Mouse (Mus musculus): ENCODE data around the gene Ctu2. TPM values are rescaled to one million over a fixed set of nuclear protein-coding genes. Genes with fewer than 3 reads are reported as not detected.
A peak's percentile ranks its signal among the peaks of the same experiment; 100 is the strongest.

Ctu2 gene
- 26.7 and 29.3 TPM in 2 replicates for polyA plus RNA-seq (2015; fragmentation: Nextera tagmentation; extraction: Ambion mirVana)

- peak within 1 kb of the TSS; percentile 99 for H3K4me3 ChIP-seq (replicated peaks)
- H3K27ac ChIP-seq: peak within 1 kb of the TSS; percentile 84
- no peaks in the 10 kb centered on the region for H3K9me3 ChIP-seq (replicated peaks)
- H3K27me3 ChIP-seq: no peaks in the 10 kb centered on the region
- WGBS (ENCODE audit: insufficient replicate concordance): under 1% methylated on average over 99 of the region's 103 CpGs
- H3K9ac ChIP-seq: peak within 1 kb of the TSS; percentile 96
- peaks cover 41% of the 10 kb centered on the region for H3K4me1 ChIP-seq (replicated peaks)
- DNase-seq: peak; percentile 89
- H3K36me3 ChIP-seq: peaks cover 55% of the 10 kb centered on the region
- peak within 1 kb of the TSS; percentile 92 for H3K4me2 ChIP-seq
- ATAC-seq (ENCODE audit: low read depth): peak; percentile 84
Measured at GRCm38 (mm10) chr8:122475580-122476320, at the start of gene Ctu2, which contains the start of gene Rnf166. Gene Ctu2, plus strand, starts transcription at chr8:122476143. Gene Rnf166, minus strand, starts transcription at chr8:122476064.

DNA sequence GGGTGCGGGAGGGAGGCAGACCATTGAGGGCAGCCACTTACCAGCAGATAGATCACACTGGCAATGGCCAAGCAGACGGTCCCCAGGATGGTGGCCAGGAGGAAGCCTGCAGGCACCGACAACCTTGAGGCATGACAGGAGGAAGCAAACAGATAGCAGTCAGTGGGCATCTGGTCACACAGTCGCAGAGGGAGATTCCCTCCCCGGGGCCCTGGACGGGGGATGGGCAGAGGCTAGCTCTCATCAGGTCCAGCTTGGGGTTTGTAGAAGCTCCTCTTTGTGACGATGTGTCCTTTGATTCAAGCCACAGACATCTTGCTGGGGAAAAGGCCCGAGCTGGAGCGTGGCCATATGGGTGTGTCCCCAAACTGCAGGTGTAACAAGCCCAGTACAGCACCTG is 49.8 kb upstream of the Ctu2 start:
- no peaks in the 10 kb centered on the region for H3K27me3 ChIP-seq

GRCm38 (mm10) chr8:122427607-122428006 is 48.3 kb upstream of the Ctu2 start:
- ATAC-seq (ENCODE audit: low read depth): no peak
- WGBS (ENCODE audit: insufficient replicate concordance): 89% methylated on average over 7 of the region's 7 CpGs
- H3K27ac ChIP-seq: no peak overlapping the region
- no peak overlapping the region for H3K4me2 ChIP-seq
- H3K4me3 ChIP-seq (replicated peaks): no peak overlapping the region
- no peak for DNase-seq
- no peak overlapping the region for H3K9ac ChIP-seq
- peaks cover 12% of the 10 kb centered on the region; the same call in 1 of the 2 replicates for H3K27me3 ChIP-seq
- H3K9me3 ChIP-seq (replicated peaks): no peaks in the 10 kb centered on the region
- H3K36me3 ChIP-seq: peaks cover 20% of the 10 kb centered on the region
- H3K4me1 ChIP-seq (replicated peaks): peaks cover 25% of the 10 kb centered on the region

More for the DNA sequence above, 49.8 kb upstream of the Ctu2 start:
- H3K36me3 ChIP-seq: peaks cover 20% of the 10 kb centered on the region
- H3K9me3 ChIP-seq (replicated peaks): no peaks in the 10 kb centered on the region
- H3K4me3 ChIP-seq (replicated peaks): no peak overlapping the region
- H3K4me1 ChIP-seq (replicated peaks): peaks cover 15% of the 10 kb centered on the region
- no peak overlapping the region for H3K4me2 ChIP-seq
- H3K9ac ChIP-seq: no peak overlapping the region
- H3K27ac ChIP-seq: no peak overlapping the region
- ATAC-seq (ENCODE audit: low read depth) (no peak), DNase-seq (no peak)
- WGBS (ENCODE audit: insufficient replicate concordance): 50% methylated on average over 9 of the region's 9 CpGs

DNA sequence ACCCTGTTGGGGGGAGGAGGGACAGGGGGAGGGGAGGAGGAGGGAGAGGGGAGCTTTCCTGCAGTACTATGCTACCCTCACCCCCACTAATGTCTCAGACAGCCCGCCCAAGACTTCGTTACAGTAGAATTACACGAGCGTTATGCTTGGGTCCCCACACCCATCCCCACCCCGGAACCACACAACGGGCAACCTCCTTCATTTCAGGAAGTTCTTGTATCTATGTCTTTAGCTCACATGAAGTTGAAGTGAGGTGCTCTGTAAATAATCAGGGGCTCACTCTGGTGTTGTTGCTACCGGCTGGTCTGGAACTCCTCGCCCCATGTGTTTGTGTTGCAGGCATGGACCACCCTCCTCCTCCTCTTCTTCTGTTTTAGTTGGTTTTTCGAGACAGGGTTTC is 47.8 kb upstream of the Ctu2 start:
- H3K4me1 ChIP-seq (replicated peaks): peaks cover 31% of the 10 kb centered on the region
- ATAC-seq (ENCODE audit: low read depth): no peak
- no peak for DNase-seq
- H3K4me3 ChIP-seq (replicated peaks): no peak overlapping the region
- H3K9ac ChIP-seq: no peak overlapping the region
- peaks cover 20% of the 10 kb centered on the region for H3K36me3 ChIP-seq
- no peak overlapping the region for H3K4me2 ChIP-seq
- peaks cover 13% of the 10 kb centered on the region; the same call in 1 of the 2 replicates for H3K27me3 ChIP-seq
- 58% methylated on average over 9 of the region's 9 CpGs for WGBS (ENCODE audit: insufficient replicate concordance)
- H3K9me3 ChIP-seq (replicated peaks): no peaks in the 10 kb centered on the region
- H3K27ac ChIP-seq: no peak overlapping the region

DNA sequence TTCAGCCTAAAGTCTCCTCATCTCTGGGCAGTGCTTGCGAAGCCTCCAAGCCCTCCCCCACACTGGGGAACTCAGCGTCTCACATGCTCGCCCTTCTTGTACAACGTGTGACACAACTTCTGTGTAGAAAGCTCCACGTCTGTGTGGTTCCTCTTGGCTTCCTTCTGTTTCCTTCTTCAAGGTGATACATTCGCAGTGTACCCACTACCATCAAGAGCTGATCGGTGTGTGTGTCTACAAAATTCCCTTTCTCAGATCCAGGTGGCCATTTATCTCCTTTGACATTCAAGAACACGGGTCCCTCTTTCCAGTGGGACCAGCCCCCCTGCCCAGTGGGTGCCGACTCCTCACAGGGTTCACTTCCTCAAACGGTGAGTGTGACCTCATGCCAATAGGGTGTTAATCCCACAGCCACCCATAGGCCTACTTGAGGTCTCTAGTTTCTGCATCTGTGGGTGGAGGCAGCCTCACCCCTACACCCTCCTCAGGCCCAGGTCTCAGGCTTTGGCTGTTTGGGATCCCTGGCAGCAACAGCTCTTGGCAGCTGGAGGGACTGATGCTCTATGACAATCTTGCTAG is 45.8 kb upstream of the Ctu2 start:
- H3K27me3 ChIP-seq: peaks cover 13% of the 10 kb centered on the region; the same call in 1 of the 2 replicates
- H3K9ac ChIP-seq: no peak overlapping the region
- no peaks in the 10 kb centered on the region for H3K9me3 ChIP-seq (replicated peaks)
- 0 out of 2 replicates have a peak overlapping the region, but pooled peaks have one; percentile 85 for H3K4me2 ChIP-seq
- H3K4me3 ChIP-seq (replicated peaks): no peak overlapping the region
- DNase-seq (no peak), ATAC-seq (ENCODE audit: low read depth) (no peak)
- WGBS (ENCODE audit: insufficient replicate concordance): 44% methylated on average over 10 of the region's 10 CpGs
- peaks cover 33% of the 10 kb centered on the region for H3K4me1 ChIP-seq (replicated peaks)
- H3K36me3 ChIP-seq: peaks cover 24% of the 10 kb centered on the region
- peak overlapping the region; percentile 6; the same call in 1 of the 2 replicates for H3K27ac ChIP-seq

- WGBS (ENCODE audit: insufficient replicate concordance): 56% methylated on average over 3 of the region's 3 CpGs
- ATAC-seq (ENCODE audit: low read depth) (no peak), DNase-seq (no peak)
- Histone ChIP-seq H3K9ac (no peak overlapping the region), H3K27ac (peak overlapping the region; percentile 6), H3K4me1 (replicated peaks) (peaks cover 33% of the 10 kb centered on the region), H3K9me3 (replicated peaks) (0 out of 2 replicates have a peak, but pooled peaks cover 4% of the 10 kb centered on the region), H3K4me2 (0 out of 2 replicates have a peak overlapping the region, but pooled peaks have one; percentile 85), H3K36me3 (peaks cover 25% of the 10 kb centered on the region), H3K27me3 (peaks cover 13% of the 10 kb centered on the region; the same call in 1 of the 2 replicates), H3K4me3 (replicated peaks) (no peak overlapping the region)
Measured at GRCm38 (mm10) chr8:122430646-122431045, 45.3 kb upstream of the Ctu2 start.

DNA sequence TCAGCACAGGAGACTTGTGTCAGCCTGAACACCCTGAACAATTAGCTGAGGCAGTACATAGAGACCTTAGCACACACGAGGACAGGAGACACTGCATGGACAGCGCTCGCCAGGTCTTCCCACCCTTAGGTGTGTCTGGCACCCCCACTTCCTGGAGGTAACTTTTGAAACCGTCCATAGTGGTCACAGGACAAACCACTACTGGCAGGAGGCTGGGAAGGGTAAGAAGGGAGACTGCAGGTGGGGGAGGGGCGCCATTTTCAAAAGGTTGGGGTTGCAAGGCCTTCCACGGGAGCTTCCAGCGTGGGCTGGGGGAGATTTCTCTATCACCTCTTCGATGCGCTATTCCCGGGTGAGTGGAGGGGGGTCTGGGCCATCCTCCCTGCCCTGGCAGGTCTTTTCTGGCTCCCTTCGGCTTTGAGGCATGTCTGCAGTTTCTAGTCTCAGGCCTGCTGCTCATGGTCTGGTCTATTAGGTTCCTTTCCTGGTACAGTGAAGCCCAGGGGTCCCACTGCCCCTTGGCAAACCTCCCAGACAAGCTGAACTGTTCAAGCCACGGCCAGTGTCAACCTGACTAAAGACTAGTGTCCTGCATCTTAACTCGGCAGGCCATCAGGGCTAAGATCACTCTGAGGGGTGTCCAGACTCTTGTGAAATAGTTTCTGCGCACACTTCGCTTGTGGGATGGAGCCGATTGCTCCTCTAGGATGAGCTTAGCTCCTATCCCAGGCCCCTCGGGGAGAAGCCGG is 44.1 kb upstream of the Ctu2 start:
- DNase-seq (no peak), ATAC-seq (ENCODE audit: low read depth) (no peak; the same call in 1 of the 2 replicates)
- peak overlapping the region; percentile 74 for H3K9ac ChIP-seq
- H3K4me1 ChIP-seq (replicated peaks): peaks cover 35% of the 10 kb centered on the region
- H3K4me3 ChIP-seq (replicated peaks): peak overlapping the region; percentile 64
- H3K27ac ChIP-seq: peak overlapping the region; percentile 73
- peak overlapping the region; percentile 85 for H3K4me2 ChIP-seq
- H3K27me3 ChIP-seq: peaks cover 13% of the 10 kb centered on the region; the same call in 1 of the 2 replicates
- H3K9me3 ChIP-seq (replicated peaks): 0 out of 2 replicates have a peak, but pooled peaks cover 4% of the 10 kb centered on the region
- 15% methylated on average over 18 of the region's 18 CpGs for WGBS (ENCODE audit: insufficient replicate concordance)
- peaks cover 28% of the 10 kb centered on the region for H3K36me3 ChIP-seq

DNA sequence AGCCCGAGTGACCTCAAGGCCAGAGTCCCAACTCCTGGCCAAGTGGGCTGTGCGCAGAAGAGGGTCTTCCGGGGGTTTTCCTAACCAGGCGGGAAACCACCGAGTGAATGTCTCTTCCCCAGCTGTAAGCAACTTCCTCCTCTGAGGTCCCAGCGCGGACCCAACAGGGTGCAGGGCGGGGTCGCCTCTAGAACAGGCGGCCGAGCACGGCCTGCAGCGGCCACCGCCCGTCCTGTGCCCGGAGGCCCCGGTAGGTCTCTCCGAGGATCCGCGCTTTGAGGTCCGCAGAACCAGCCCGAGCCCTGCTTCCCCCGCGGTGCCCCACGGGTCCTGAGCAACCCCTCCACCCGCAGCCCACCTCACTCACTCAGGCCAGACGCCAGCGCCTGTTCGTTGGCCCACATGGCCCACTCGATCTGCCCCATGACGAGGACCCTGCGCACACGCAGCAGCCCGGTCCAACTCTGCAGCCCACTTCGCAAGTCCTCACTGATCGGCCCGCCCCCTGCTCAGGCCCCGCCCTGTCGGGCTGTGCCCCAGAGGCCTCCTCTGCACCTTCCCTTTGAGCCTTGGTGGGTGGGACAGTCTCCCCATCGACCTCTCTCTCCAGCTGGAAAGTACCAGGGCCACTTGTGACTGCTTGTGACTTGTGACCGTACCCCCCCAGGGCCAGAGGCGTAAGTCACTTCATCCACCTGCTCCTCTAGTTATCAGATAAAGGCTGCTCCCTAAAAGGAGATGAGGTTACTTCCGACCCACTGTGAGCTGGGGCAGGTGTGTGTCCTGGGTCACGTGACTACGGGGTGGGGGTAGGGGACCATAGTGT is 43.3 kb upstream of the Ctu2 start, which contains the start of gene Cyba:
Gene Cyba, minus strand, starts transcription at position 488 of the 826 bp plus-strand sequence.
- H3K27me3 ChIP-seq: peaks cover 13% of the 10 kb centered on the region; the same call in 1 of the 2 replicates
- WGBS (ENCODE audit: insufficient replicate concordance): 3% methylated on average over 45 of the region's 45 CpGs
- H3K4me1 ChIP-seq (replicated peaks): peaks cover 40% of the 10 kb centered on the region
- H3K9me3 ChIP-seq (replicated peaks): 0 out of 2 replicates have a peak, but pooled peaks cover 4% of the 10 kb centered on the region
- peak within 1 kb of the TSS; percentile 73 for H3K27ac ChIP-seq
- peaks cover 32% of the 10 kb centered on the region for H3K36me3 ChIP-seq
- ATAC-seq (ENCODE audit: low read depth) (peak; percentile 77), DNase-seq (peak; percentile 62)
- H3K4me3 ChIP-seq (replicated peaks): peak within 1 kb of the TSS; percentile 64
- peak within 1 kb of the TSS; percentile 85 for H3K4me2 ChIP-seq
- peak within 1 kb of the TSS; percentile 74 for H3K9ac ChIP-seq

GRCm38 (mm10) chr8:122433269-122433905 is 42.6 kb upstream of the Ctu2 start:
- Histone ChIP-seq H3K9me3 (replicated peaks) (0 out of 2 replicates have a peak, but pooled peaks cover 4% of the 10 kb centered on the region), H3K4me2 (peak overlapping the region; percentile 85), H3K9ac (no peak overlapping the region), H3K4me1 (replicated peaks) (peaks cover 47% of the 10 kb centered on the region), H3K27ac (0 out of 2 replicates have a peak overlapping the region, but pooled peaks have one; percentile 73), H3K27me3 (peaks cover 13% of the 10 kb centered on the region; the same call in 1 of the 2 replicates), H3K36me3 (peaks cover 36% of the 10 kb centered on the region), H3K4me3 (replicated peaks) (peak overlapping the region; percentile 64; the same call in 1 of the 2 replicates)
- DNase-seq: no peak
- ATAC-seq (ENCODE audit: low read depth): peak; percentile 19; the same call in 1 of the 2 replicates
- WGBS (ENCODE audit: insufficient replicate concordance): 52% methylated on average over 11 of the region's 11 CpGs

GRCm38 (mm10) chr8:122435375-122435774 is 40.6 kb upstream of the Ctu2 start:
- WGBS (ENCODE audit: insufficient replicate concordance): 81% methylated on average over 6 of the region's 6 CpGs
- Histone ChIP-seq H3K9me3 (replicated peaks) (0 out of 2 replicates have a peak, but pooled peaks cover 4% of the 10 kb centered on the region), H3K4me3 (replicated peaks) (no peak overlapping the region), H3K27ac (no peak overlapping the region), H3K4me1 (replicated peaks) (peaks cover 54% of the 10 kb centered on the region), H3K36me3 (peaks cover 52% of the 10 kb centered on the region), H3K27me3 (peaks cover 13% of the 10 kb centered on the region; the same call in 1 of the 2 replicates), H3K9ac (no peak overlapping the region), H3K4me2 (no peak overlapping the region)
- ATAC-seq (ENCODE audit: low read depth) (no peak), DNase-seq (no peak)

All from liver, embryonic 13.5 days (tissue).